ENCODE assay signal across 7 mouse cellular contexts in the genomic region with DNA sequence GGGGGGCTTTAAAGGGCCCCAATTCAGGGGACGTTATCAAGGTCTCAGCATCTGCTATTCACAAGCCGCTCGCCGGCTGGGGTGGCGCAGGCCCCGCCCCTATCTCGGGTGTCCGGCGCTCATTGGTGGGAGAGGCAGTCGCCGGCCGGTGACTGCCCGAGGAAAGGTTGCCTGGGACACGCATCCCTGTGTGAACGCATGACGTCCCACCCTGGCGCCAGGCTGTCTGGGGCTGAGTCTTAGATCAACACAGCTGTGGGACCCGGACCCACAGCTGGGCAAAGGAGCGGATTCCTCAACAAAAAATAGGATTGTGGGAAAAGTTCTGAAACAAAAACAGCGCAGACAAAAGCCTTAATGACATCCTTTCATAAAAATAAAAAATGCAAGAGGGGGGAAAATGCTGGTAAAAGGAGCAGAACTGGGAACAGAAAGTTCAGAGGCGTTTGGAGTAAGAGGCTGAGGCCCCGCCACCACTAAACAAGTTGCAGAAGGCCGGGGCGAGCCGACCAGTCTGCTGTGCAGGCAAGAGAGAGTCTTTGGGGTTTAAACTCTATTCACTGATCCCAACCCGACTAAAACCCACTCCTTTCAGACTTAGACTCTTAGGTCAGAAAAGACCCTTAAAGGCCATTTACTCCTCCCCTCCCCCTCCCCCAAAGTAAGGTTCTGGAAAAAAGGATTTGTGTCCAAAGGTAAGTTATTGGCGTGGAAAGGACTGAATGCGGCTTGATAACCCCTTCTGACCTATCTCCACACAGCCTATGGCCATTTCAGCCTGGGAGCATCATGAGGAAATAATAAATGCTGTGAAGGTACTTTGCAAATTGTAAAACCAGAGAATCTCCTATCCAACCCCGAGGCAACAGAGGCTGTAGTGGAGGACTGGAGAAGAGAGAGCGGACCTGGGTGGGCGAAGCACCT. TPM values are rescaled to one million over a fixed set of nuclear protein-coding genes. Genes with fewer than 3 reads are reported as not detected.
DNase-seq lines count a peak whose midpoint lies in the region; ATAC-seq and TF ChIP-seq lines count a peak whose summit lies in the region.

No protein-coding gene starts in this region.

- no peaks in the 10 kb centered on the region for H3K36me3 ChIP-seq in hindbrain, postnatal 0 days (ENCODE audit: insufficient read depth, low read length)

- peaks cover 7% of the 10 kb centered on the region; the same call in 1 of the 2 replicates for H3K27me3 ChIP-seq in hindbrain, postnatal 0 days (ENCODE audit: insufficient read depth, low read length)

- no peaks in the 10 kb centered on the region for H3K9me3 ChIP-seq in hindbrain, postnatal 0 days (ENCODE audit: low read length)

- ATAC-seq in hindbrain, postnatal 0 days: peak; percentile 91
- ATAC-seq in megakaryocyte-erythroid progenitor cell, adult 5-6 weeks (replicated peaks; ENCODE audit: low FRiP score, low TSS enrichment, poor library complexity, severe bottlenecking): peak; percentile 82

- 7% methylated on average over 31 of the region's 31 CpGs for WGBS in hindbrain, postnatal 0 days

- no peak overlapping the region for H3K9ac ChIP-seq in hindbrain, postnatal 0 days (replicated peaks; ENCODE audit: low read length)

- TF ChIP-seq CTCF in gastrocnemius, adult 2 months (IDR thresholded peaks at IDR 0.05): peak; percentile 47
- peak; percentile 41 for TF ChIP-seq CTCF in hindbrain, postnatal 0 days (IDR thresholded peaks at IDR 0.05; ENCODE audit: low read depth)

- DNase-seq in T-cell, adult 2 months (ENCODE audit: low spot score): peak; percentile 43
- DNase-seq in cerebellum, postnatal 4 days (ENCODE audit: low spot score in 2 of 2): peak; percentile 67 to 78
- peak; percentile 97 for DNase-seq in gastrocnemius, adult 2 months
- DNase-seq in hindbrain, postnatal 0 days (ENCODE audit: low spot score): peak; percentile 92
- peak; percentile 74 to 79 for DNase-seq in left cerebral cortex, postnatal 14 days (ENCODE audit: low spot score in 2 of 2)
- DNase-seq in right cerebral cortex, postnatal 4 days: peak; percentile 68

- H3K4me3 ChIP-seq in gastrocnemius, adult 2 months: peak overlapping the region; percentile 63
- peak overlapping the region; percentile 25 for H3K4me3 ChIP-seq in hindbrain, postnatal 0 days (ENCODE audit: low read length)

- intact Hi-C loops in gastrocnemius, adult 2 months (cut with DNase I): loop anchor here (10.0 kb wide), 1 partner anchor 166 kb away; a partner anchor contains a TSS
- intact Hi-C loops in left cerebral cortex, postnatal 14 days (cut with DNase I): loop anchor here (5.0 kb wide), 1 partner anchor 48 kb away; no protein-coding TSS in a partner anchor

- H3K4me1 ChIP-seq in hindbrain, postnatal 0 days (ENCODE audit: insufficient read depth, low read length): peaks cover 18% of the 10 kb centered on the region; the same call in 1 of the 2 replicates

- H3K4me2 ChIP-seq in hindbrain, postnatal 0 days (ENCODE audit: low read depth, low read length): peak overlapping the region; percentile 58

- peak overlapping the region; percentile 97 for H3K27ac ChIP-seq in gastrocnemius, adult 2 months
- peak overlapping the region; percentile 83 for H3K27ac ChIP-seq in hindbrain, postnatal 0 days

RNA-seq across cellular contexts. Expression of a gene that starts 2.7 kb away (rescaled TPM):
- 10 to 100 TPM; 11.3 to 21.9 TPM for total RNA-seq in gastrocnemius, adult 2 months (2021)
- 204 and 344 TPM in 2 replicates for total RNA-seq in hindbrain, postnatal 0 days (2014; rRNA removed)
- polyA plus RNA-seq in hindbrain, postnatal 0 days (2015; fragmentation: Nextera tagmentation; extraction: Ambion mirVana): 253 and 254 TPM in 2 replicates
- 10 to 100 TPM; 30.2 to 53.1 TPM for total RNA-seq in left cerebral cortex, postnatal 14 days (2021)
- total RNA-seq in megakaryocyte-erythroid progenitor cell, adult 5-6 weeks (2014; fragmentation: Nextera tagmentation): 1.5 and 7.8 TPM in 2 replicates
- 1.9 and 3.1 TPM in 2 replicates for total RNA-seq in megakaryocyte-erythroid progenitor cell, adult 5-6 weeks (2017)

RNA-seq across cellular contexts. Expression of a gene that starts 31.6 kb away (rescaled TPM):
- total RNA-seq in gastrocnemius, adult 2 months (2021): 1 to 10 TPM in 1 of 2 experiments, under 1 TPM in 1; 0.48 to 1.1 TPM
- total RNA-seq in hindbrain, postnatal 0 days (2014; rRNA removed): 3.5 and 3.7 TPM in 2 replicates
- 2.3 and 2.4 TPM in 2 replicates for polyA plus RNA-seq in hindbrain, postnatal 0 days (2015; fragmentation: Nextera tagmentation; extraction: Ambion mirVana)
- total RNA-seq in left cerebral cortex, postnatal 14 days (2021): under 1 TPM; 0.90 to 0.93 TPM
- total RNA-seq in megakaryocyte-erythroid progenitor cell, adult 5-6 weeks (2014; fragmentation: Nextera tagmentation): 11.1 and 17.0 TPM in 2 replicates
- total RNA-seq in megakaryocyte-erythroid progenitor cell, adult 5-6 weeks (2017): 4.5 and 10.2 TPM in 2 replicates

Comparison
In these comparisons a context has a peak if more than half of its experiments do, and no peak if none do; other contexts are left out.
1. Peak in every context shown above with its lines: DNase-seq, ATAC-seq, H3K4me3 ChIP-seq and H3K27ac ChIP-seq.
2. DNase-seq: peak in every context shown above with its lines; median percentile 97 in gastrocnemius, adult 2 months; 92 in hindbrain, postnatal 0 days; 76 in left cerebral cortex, postnatal 14 days; 72 in cerebellum, postnatal 4 days; 68 in right cerebral cortex, postnatal 4 days; 43 in T-cell, adult 2 months.